Mouse (Mus musculus) myocyte (in vitro differentiated cells): ENCODE results near the gene Igf2bp3.

ENCODE experiments used
- CEBPB ChIP-seq: IDR thresholded peaks from 2 replicates; pipeline ENCODE4 v1.6.1; 2011; ENCODE audit warnings: mild to moderate bottlenecking, moderate library complexity; ENCODE audit not compliant: poor library complexity, insufficient read depth, severe bottlenecking
- E2F4 ChIP-seq: IDR thresholded peaks from one replicate; pipeline ENCODE4 v1.6.1; 2011; ENCODE audit warnings: mild to moderate bottlenecking, control low read depth, moderate library complexity; ENCODE audit not compliant: insufficient read depth
- MAX ChIP-seq: IDR thresholded peaks from one replicate; pipeline ENCODE4 v1.6.1; 2011; ENCODE audit warnings: low read depth, mild to moderate bottlenecking, control low read depth
- MYOD1 ChIP-seq, 3 experiments: IDR thresholded peaks; one replicate each; pipeline ENCODE4 v1.6.1; 2011; ENCODE audit warnings: control low read depth in 2 of 3, low read depth in 2 of 3, mild to moderate bottlenecking in 2 of 3, moderate library complexity in 1 of 3; ENCODE audit not compliant: insufficient read length in 2 of 3, control insufficient read depth in 1 of 3
- POLR2A ChIP-seq: IDR thresholded peaks from one replicate; pipeline ENCODE4 v1.6.1; 2011; ENCODE audit warnings: low read depth, mild to moderate bottlenecking, control low read depth, moderate library complexity; ENCODE audit not compliant: insufficient read length
- POLR2AphosphoS2 ChIP-seq: IDR thresholded peaks from one replicate; pipeline ENCODE4 v1.6.1; 2011; ENCODE audit warnings: low read depth, control low read depth; ENCODE audit not compliant: insufficient read length
- SRF ChIP-seq: IDR thresholded peaks from one replicate; pipeline ENCODE4 v1.6.1; 2011; ENCODE audit warnings: low read depth; ENCODE audit not compliant: control insufficient read depth, insufficient read length
- TCF12 ChIP-seq: IDR thresholded peaks from one replicate; pipeline ENCODE4 v1.6.1; 2011; ENCODE audit warnings: mild to moderate bottlenecking, control low read depth; ENCODE audit not compliant: poor library complexity, insufficient read depth, severe bottlenecking
- TCF3 ChIP-seq: IDR thresholded peaks from one replicate; pipeline ENCODE4 v1.6.1; 2011; ENCODE audit warnings: low read depth, control low read depth; ENCODE audit not compliant: insufficient read length
- USF1 ChIP-seq: IDR thresholded peaks from one replicate; pipeline ENCODE4 v1.6.1; 2011; ENCODE audit warnings: low read depth, mild to moderate bottlenecking, control low read depth, moderate library complexity

GRCm38 (mm10) chr6:49149202-49149930, 65.4 kb downstream of the Igf2bp3 start:
- TF ChIP-seq POLR2A (no peak), USF1 (no peak), TCF3 (no peak), POLR2AphosphoS2 (no peak), MYOD1 (IDR thresholded peaks at IDR 0.05; ENCODE audit: control insufficient read depth in 1 of 3, insufficient read length in 2 of 3, low read depth in 2 of 3) (no peak), E2F4 (no peak), MAX (no peak), SRF (no peak), TCF12 (no peak), CEBPB (no peak)
